Mouse (Mus musculus): ENCODE measurements around the gene Lmbr1l. TPM values are rescaled to one million over a fixed set of nuclear protein-coding genes. Genes with fewer than 3 reads are reported as not detected.
A peak's percentile ranks its signal among the peaks of the same experiment; 100 is the strongest.

The Lmbr1l gene
- total and polyA plus RNA-seq, 2 experiments from 2014 or later: 22.4 to 44.1 TPM

DNA sequence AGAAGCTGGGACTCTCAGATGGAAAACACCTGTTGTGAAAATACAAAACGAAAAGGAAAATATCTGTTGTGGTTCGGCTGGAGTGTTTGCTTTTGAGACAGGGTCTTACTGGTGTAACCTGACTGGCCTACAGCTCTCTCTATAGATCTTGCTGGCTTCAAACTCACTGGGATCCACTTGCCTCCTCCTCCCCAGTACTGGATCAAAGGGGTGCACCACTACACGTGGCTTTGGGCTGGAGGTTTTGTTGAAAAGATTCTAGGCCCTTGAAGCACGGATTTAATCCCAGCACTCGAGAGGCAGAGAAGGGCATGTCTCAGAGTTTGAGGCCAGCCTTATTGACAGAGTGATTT, 36.4 kb downstream of the Lmbr1l start:
- DNase-seq: no peak
- peak overlapping the region; percentile 72 for H3K4me2 ChIP-seq (ENCODE audit: low read depth)
- peak overlapping the region; percentile 72 for H3K4me3 ChIP-seq (ENCODE audit: low read depth, low read length)
- ATAC-seq: peak; percentile 3; the same call in 1 of the 2 replicates
- no peak for TF ChIP-seq CTCF (IDR thresholded peaks at IDR 0.05; ENCODE audit: low read depth)
- peaks cover 7% of the 10 kb centered on the region; the same call in 1 of the 2 replicates for H3K4me1 ChIP-seq (ENCODE audit: insufficient read depth)
- peak overlapping the region; percentile 74; the same call in 1 of the 2 replicates for H3K9ac ChIP-seq
- H3K27me3 ChIP-seq (ENCODE audit: insufficient read depth, low read length): no peaks in the 10 kb centered on the region
- no peaks in the 10 kb centered on the region for H3K9me3 ChIP-seq (ENCODE audit: low read length)
- 4% methylated on average over 5 of the region's 5 CpGs for WGBS
- H3K27ac ChIP-seq (ENCODE audit: low read depth, low read length): peak overlapping the region; percentile 87
- peaks cover 4% of the 10 kb centered on the region; the same call in 1 of the 2 replicates for H3K36me3 ChIP-seq (ENCODE audit: insufficient read depth)

DNA sequence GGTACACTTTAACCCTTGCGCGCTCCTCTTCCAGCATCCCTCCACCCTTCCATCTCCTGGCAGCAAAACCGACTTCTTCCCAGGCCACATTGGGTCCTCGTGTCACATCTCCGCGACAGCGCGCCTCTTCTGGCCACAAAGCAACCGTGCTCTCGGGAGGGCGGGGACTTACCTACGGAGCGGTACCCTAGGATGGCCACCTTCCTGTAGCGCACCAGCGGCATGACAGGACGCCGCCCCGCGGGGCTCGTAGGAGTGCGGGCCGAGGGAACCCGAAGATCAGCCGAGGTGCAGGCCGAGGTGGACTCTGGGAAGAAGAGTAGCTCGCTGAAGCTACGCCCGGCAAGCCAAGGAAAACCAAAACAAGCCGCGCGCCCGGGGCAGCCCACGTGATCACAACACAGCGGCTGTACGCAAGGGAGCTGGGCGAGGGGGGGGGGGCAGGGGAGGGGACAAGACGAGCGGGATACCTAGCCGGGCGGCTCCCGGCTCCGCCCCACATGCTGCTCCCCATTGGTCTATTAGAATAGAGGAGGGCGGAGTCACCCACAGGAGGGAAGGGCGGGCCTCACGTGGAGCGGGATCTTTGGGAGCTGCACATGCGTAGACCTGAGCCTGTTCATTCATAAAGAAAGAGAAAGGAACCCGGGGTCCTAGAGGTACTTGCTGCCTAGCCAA, 36.9 kb downstream of the Lmbr1l start:
- peak overlapping the region; percentile 87 for H3K27ac ChIP-seq (ENCODE audit: low read depth, low read length)
- H3K4me3 ChIP-seq (ENCODE audit: low read depth, low read length): peak overlapping the region; percentile 72
- H3K27me3 ChIP-seq (ENCODE audit: insufficient read depth, low read length): no peaks in the 10 kb centered on the region
- peak overlapping the region; percentile 74 for H3K9ac ChIP-seq
- no peaks in the 10 kb centered on the region for H3K9me3 ChIP-seq (ENCODE audit: low read length)
- TF ChIP-seq CTCF (IDR thresholded peaks at IDR 0.05; ENCODE audit: low read depth): peak; percentile 60
- DNase-seq (peak; percentile 95), ATAC-seq (peak; percentile 98)
- H3K4me1 ChIP-seq (ENCODE audit: insufficient read depth): peaks cover 7% of the 10 kb centered on the region; the same call in 1 of the 2 replicates
- H3K36me3 ChIP-seq (ENCODE audit: insufficient read depth): peaks cover 8% of the 10 kb centered on the region; the same call in 1 of the 2 replicates
- under 1% methylated on average over 48 of the region's 48 CpGs for WGBS
- H3K4me2 ChIP-seq (ENCODE audit: low read depth): peak overlapping the region; percentile 72

DNA sequence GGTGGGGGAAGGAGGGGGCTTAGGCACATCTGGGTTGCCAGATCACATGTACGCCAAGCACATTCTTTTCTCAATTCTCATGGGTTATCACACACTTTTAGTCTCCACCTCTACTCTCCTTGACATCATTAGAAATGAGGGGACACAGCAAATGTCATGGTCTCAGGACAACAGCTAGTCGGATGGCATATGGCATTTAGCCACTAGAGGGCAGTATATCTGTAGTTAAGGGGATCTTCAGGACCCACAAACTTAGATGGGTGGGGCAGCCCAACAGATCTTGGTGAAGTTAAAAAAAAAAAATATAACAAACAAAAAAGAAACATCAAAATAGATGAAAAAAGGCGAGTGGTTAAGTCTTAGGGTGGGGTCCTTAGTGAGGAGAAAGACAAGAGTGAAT, 40.7 kb downstream of the Lmbr1l start:
- Histone ChIP-seq H3K36me3 (ENCODE audit: insufficient read depth) (peaks cover 8% of the 10 kb centered on the region; the same call in 1 of the 2 replicates), H3K4me3 (ENCODE audit: low read depth, low read length) (no peak overlapping the region), H3K9me3 (ENCODE audit: low read length) (no peaks in the 10 kb centered on the region), H3K27me3 (ENCODE audit: insufficient read depth, low read length) (no peaks in the 10 kb centered on the region), H3K4me1 (ENCODE audit: insufficient read depth) (peaks cover 7% of the 10 kb centered on the region; the same call in 1 of the 2 replicates), H3K4me2 (ENCODE audit: low read depth) (no peak overlapping the region), H3K9ac (no peak overlapping the region), H3K27ac (ENCODE audit: low read depth, low read length) (no peak overlapping the region)
- TF ChIP-seq CTCF (IDR thresholded peaks at IDR 0.05; ENCODE audit: low read depth): peak; percentile 88
- ATAC-seq (no peak), DNase-seq (peak; percentile 81)
- WGBS: 17% methylated on average over 3 of the region's 3 CpGs

DNA sequence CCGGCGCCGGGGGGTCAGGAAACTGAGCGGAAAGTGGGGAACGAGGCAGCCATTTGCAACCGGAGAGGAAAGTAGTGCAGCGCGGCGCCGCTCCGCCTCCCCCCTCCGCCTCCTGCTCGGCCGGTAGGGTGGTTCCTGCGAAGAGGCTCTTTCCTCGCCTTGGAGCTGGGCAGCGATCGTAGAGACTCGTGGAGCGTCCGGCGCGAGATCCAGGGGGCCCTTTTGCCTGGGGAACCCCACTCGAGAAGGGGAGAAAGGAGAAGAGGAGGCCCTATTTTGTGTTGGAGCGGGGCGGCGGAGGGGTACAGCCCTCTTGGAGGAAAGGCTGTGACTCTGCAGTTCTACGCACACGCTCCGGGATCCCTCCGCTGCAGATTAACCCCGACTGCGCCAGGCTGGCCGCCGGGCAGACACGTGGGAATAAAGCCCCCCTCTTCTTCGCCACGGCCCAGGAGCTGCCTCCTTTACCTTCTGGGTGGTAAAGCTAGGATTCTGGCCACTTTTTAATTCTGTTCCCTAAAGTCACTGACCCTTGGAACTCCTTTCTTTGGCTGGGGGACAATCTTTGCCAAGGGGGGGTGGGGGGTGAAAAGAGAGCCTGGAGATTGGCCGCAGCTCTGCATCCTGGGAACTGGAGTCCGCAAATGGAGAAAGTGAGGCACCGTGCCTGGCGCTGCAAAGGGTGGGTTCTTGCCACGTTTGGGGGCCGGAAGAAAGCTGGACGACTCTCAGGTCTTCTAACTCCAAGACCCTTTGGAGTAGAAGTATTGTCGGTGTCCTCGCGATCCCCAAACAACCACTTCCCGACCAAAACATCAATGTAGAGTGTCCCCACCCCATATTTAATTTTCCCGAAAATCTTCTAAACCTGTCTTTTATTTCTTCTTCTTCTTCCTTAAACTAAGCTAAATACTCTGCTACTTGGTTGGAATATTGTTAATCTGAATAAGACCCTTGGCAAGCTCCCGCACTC, 45.8 kb downstream of the Lmbr1l start:
- WGBS: 1% methylated on average over 49 of the region's 51 CpGs
- Histone ChIP-seq H3K9ac (peak overlapping the region; percentile 97), H3K4me2 (ENCODE audit: low read depth) (peak overlapping the region; percentile 91), H3K27me3 (ENCODE audit: insufficient read depth, low read length) (no peaks in the 10 kb centered on the region), H3K4me3 (ENCODE audit: low read depth, low read length) (peak overlapping the region; percentile 99), H3K9me3 (ENCODE audit: low read length) (no peaks in the 10 kb centered on the region), H3K27ac (ENCODE audit: low read depth, low read length) (peak overlapping the region; percentile 98), H3K36me3 (ENCODE audit: insufficient read depth) (peaks cover 5% of the 10 kb centered on the region; the same call in 1 of the 2 replicates), H3K4me1 (ENCODE audit: insufficient read depth) (peaks cover 26% of the 10 kb centered on the region)
- TF ChIP-seq CTCF (IDR thresholded peaks at IDR 0.05; ENCODE audit: low read depth): peak; percentile 41
- ATAC-seq: peak; percentile 88
- peak; percentile 98 for DNase-seq

DNA sequence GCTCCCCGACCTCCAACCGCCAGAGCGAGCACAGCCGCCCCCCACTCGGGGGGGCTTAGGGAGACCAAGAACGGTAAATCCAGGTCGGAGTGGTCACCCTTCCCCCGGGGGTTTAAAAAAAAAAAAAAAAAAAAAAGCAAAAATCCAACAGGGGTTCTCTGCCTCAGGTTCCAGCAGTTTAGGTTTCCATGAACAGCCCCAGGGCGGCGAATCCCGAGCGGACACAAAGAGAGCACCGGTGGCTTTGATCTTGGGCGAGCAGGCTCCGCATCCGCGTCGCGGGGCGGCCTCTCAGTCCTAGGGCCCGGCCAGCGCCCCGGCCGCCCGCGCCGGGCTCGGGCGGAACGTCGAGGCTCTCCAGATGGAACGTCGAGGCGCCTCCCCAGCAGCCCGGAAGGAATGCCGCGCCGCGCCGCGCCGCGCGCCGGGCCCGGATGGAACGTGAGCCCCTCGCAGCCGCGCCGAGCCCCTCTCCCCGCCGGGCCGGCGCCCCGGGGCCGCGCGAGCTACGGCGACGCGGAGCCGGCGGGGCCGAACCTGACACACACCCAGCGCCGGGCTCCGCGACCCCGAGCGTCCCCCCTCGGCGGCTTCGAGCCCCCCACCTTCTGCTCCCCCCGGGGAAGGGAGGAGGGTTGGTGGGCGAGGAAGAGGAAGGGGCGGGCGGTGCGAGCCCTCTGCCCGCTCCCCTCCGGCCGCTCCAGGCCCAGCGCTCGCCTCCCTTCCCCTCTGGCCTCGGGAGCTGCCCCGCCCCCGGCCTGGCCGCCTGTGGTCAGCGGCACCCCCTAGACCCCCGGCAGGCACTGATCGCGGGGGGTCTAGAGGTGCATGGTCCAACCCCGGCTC, 46.7 kb downstream of the Lmbr1l start, which contains the start of gene Kmt2d:
Kmt2d (minus strand) TSS at position 135 of the 846 bp plus-strand sequence.
- ATAC-seq: peak; percentile 36
- Histone ChIP-seq H3K27ac (ENCODE audit: low read depth, low read length) (peak within 1 kb of the TSS; percentile 98), H3K9ac (peak within 1 kb of the TSS; percentile 97), H3K4me1 (ENCODE audit: insufficient read depth) (peaks cover 26% of the 10 kb centered on the region), H3K27me3 (ENCODE audit: insufficient read depth, low read length) (no peaks in the 10 kb centered on the region), H3K4me3 (ENCODE audit: low read depth, low read length) (peak within 1 kb of the TSS; percentile 99), H3K36me3 (ENCODE audit: insufficient read depth) (peaks cover 2% of the 10 kb centered on the region), H3K4me2 (ENCODE audit: low read depth) (peak within 1 kb of the TSS; percentile 91), H3K9me3 (ENCODE audit: low read length) (no peaks in the 10 kb centered on the region)
- WGBS: under 1% methylated on average over 57 of the region's 94 CpGs
- DNase-seq: peak; percentile 49
- TF ChIP-seq CTCF (IDR thresholded peaks at IDR 0.05; ENCODE audit: low read depth): no peak
